Mouse (Mus musculus): Measurements from ENCODE around the gene Thtpa.

Thtpa gene

GRCm38 (mm10) chr14:55077481-55078365, 16.9 kb upstream of the Thtpa start:
- no peak for DNase-seq (ENCODE audit: inconsistent age in 2 of 2, low spot score in 1 of 2)

GRCm38 (mm10) chr14:55078366-55078989, 16.1 kb upstream of the Thtpa start:
- DNase-seq (ENCODE audit: inconsistent age in 2 of 2, low spot score in 1 of 2): no peak

- DNase-seq (ENCODE audit: inconsistent age in 2 of 2, low spot score in 1 of 2): peak; percentile 56 to 83
Measured at GRCm38 (mm10) chr14:55079214-55079970, 15.2 kb upstream of the Thtpa start.

GRCm38 (mm10) chr14:55081105-55081504, 13.5 kb upstream of the Thtpa start:
- DNase-seq (ENCODE audit: inconsistent age in 2 of 2, low spot score in 1 of 2): no peak

- DNase-seq (ENCODE audit: inconsistent age in 2 of 2, low spot score in 1 of 2): no peak
Measured at GRCm38 (mm10) chr14:55083481-55083880, 11.1 kb upstream of the Thtpa start.

GRCm38 (mm10) chr14:55085324-55086008, 9.1 kb upstream of the Thtpa start:
- DNase-seq (ENCODE audit: inconsistent age in 2 of 2, low spot score in 1 of 2): peak in 1 of 2 experiments; percentile 54

- DNase-seq (ENCODE audit: inconsistent age in 2 of 2, low spot score in 1 of 2): no peak
Measured at GRCm38 (mm10) chr14:55086009-55086514, 8.5 kb upstream of the Thtpa start.

- peak; percentile 38 to 54 for DNase-seq (ENCODE audit: inconsistent age in 2 of 2, low spot score in 1 of 2)
Measured at GRCm38 (mm10) chr14:55089199-55089947, 5.2 kb upstream of the Thtpa start.

GRCm38 (mm10) chr14:55091209-55091865, 3.2 kb upstream of the Thtpa start:
- DNase-seq (ENCODE audit: inconsistent age in 2 of 2, low spot score in 1 of 2): peak; percentile 55 to 80

- DNase-seq (ENCODE audit: inconsistent age in 2 of 2, low spot score in 1 of 2): peak; percentile 95 to 98
Measured at GRCm38 (mm10) chr14:55092011-55092577, 2.5 kb upstream of the Thtpa start, which contains the start of gene Zfhx2. TSS of gene Zfhx2 (minus strand) at chr14:55092324.

GRCm38 (mm10) chr14:55093927-55094326, 657 bp upstream of the Thtpa start:
- DNase-seq (ENCODE audit: inconsistent age in 2 of 2, low spot score in 1 of 2): no peak

- no peak for DNase-seq (ENCODE audit: inconsistent age in 2 of 2, low spot score in 1 of 2)
Measured at GRCm38 (mm10) chr14:55095263-55095662, 679 bp downstream of the Thtpa start.

- peak in 1 of 2 experiments; percentile 53 for DNase-seq (ENCODE audit: inconsistent age in 2 of 2, low spot score in 1 of 2)
Measured at GRCm38 (mm10) chr14:55095671-55096070, 1.1 kb downstream of the Thtpa start.

- DNase-seq (ENCODE audit: inconsistent age in 2 of 2, low spot score in 1 of 2): no peak
Measured at GRCm38 (mm10) chr14:55096573-55097087, 2.0 kb downstream of the Thtpa start.

GRCm38 (mm10) chr14:55097646-55098045, 3.1 kb downstream of the Thtpa start:
- DNase-seq (ENCODE audit: inconsistent age in 2 of 2, low spot score in 1 of 2): no peak

- DNase-seq (ENCODE audit: inconsistent age in 2 of 2, low spot score in 1 of 2): peak; percentile 21 to 56
Measured at GRCm38 (mm10) chr14:55098067-55098466, 3.5 kb downstream of the Thtpa start.

- DNase-seq (ENCODE audit: inconsistent age in 2 of 2, low spot score in 1 of 2): peak; percentile 50 to 82
Measured at GRCm38 (mm10) chr14:55101592-55101991, 7.0 kb downstream of the Thtpa start.

GRCm38 (mm10) chr14:55102253-55102785, 7.7 kb downstream of the Thtpa start:
- DNase-seq (ENCODE audit: inconsistent age in 2 of 2, low spot score in 1 of 2): peak in 1 of 2 experiments; percentile 48

Data from adrenal gland, adult (tissue).